Mouse (Mus musculus) CD4-positive, CD25-positive, alpha-beta regulatory T cell, adult 9 weeks (primary cell): Measurements from ENCODE around the gene Fam184a. TPM values are rescaled to one million over a fixed set of nuclear protein-coding genes. Genes with fewer than 3 reads are reported as not detected.

Experiments
- polyA plus RNA-seq: library from polyadenylated mRNA; unstranded; fragments of 100-300 nt; shearing (Covaris generic); gene quantifications from one replicate; pipeline ENCODE4 v1.2.1, GENCODE M21; 2017

Gene Fam184a
- not detected for polyA plus RNA-seq

DNA sequence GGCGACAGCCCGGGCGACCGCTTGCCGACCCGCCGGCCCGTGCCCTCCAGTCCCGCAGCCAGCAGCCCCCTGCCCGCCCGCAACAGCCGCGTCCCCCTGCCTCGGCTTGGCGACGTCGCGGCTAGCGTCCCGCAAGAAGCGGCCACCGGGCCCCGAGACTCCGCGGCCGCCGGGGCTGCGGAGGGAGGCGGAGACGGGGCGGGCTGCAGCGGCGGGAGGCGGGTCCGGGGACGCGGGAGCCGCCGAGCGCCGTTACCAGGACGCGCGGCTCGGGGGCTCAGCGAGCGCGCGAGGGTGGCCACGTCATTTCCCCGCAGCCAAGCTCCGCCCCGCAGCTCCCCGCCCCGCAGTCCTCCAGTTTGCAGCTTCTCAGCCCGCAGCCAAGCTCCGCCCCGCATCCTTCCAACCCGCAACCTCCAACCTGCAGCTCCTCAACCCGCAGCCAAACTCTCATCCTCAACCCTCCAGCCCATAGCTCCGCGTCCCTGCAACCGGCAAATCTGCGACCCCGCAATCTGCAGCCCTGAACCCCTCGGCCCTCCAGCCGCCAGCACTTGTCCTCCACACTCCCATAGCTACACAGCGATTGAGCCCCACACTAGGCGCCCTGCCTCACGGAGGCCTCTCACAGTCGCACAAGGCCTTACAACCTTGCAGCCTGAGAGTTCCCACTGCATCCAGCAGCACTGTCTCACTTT is at the start of gene Fam184a:
Gene Fam184a (minus strand): TSS at position 169 of the 698 bp plus-strand sequence.

DNA sequence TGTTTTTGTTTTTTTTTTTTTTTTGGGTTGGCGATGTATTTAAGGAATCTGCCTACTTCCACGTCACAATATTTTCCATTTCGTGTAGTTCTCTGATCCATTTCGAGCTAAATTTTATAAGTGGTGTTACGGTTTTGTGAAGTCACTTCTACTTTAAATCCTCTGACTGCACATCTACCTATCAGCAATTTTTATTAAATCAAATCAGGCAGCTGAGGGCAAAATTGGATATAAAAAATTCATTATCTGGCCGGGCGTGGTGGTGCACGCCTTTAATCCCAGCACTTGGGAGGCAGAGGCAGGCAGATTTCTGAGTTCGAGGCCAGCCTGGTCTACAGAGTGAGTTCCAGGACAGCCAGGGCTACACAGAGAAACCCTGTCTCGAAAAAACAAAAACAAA is 120.6 kb downstream of the Fam184a start, which contains the start of gene Mcm9:
Gene Mcm9 (minus strand): TSS at position 101 of the 400 bp plus-strand sequence.

GRCm38 (mm10) chr10:53596677-53597120 is 154.2 kb downstream of the Fam184a start, which contains the start of gene Asf1a:
Asf1a (plus strand) TSS chr10:53596757.

Other genes with a start within 250 kb of the Fam184a start
- 17.7 TPM for gene Asf1a, start 154.4 kb downstream of the Fam184a start, polyA plus RNA-seq
- gene Mcm9, start 120.7 kb downstream of the Fam184a start, polyA plus RNA-seq = 3.0 TPM